Mouse (Mus musculus): ENCODE measurements at regions not wholly inside any gene's neighbourhood (a gene's known extent, or its start where the extent isn't known, plus 50 kb on each side); places are given as distances from the start of the nearest gene placed in this dataset.
A peak's percentile ranks its signal among the peaks of the same experiment; 100 is the strongest.
"Not testable (repeated sequence)": the region's sequence is repeated elsewhere in the genome, so short reads cannot be mapped to it uniquely, and the experiment has no call there.

DNA sequence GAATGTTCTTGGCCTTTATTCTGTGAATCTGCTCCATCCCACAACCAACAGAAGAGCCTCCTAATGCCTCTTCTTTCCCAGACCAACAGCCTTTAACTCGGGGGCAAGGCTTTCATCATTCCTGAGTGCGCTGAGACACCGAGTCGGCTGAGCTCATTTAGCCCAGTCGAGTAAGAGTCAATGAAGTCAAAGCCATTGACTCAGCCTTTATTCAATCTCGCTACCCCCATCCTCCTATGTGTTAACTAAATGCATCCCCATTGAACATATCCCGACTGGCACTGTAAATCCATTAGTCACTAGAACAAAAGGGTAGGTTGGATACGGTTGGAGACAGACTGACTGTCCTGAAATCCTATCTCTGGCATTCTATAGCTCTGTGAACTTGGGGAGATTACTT lies 115.9 kb upstream of the Cdk6 start:
- ATAC-seq (replicated peaks; ENCODE audit: low read depth, poor library complexity, severe bottlenecking) = not testable (repeated sequence)

DNA sequence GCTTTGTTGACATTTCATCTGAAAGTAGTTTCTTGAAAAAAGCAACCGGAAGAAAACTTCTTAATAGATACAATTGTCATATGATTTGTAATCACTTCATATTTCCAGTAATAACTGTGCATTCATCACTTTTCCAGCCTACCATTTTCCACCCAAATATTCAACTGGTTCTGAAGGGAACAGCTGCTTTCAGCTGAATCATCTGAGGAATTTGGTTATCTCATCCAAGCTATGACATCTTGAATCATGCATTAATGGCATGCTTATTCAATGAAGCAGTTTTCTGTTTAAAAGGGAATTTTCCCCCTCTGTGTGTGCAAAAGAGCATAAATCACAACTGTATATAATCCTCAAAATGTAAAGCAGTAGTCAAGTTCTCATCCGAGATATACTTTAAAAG lies 97.2 kb upstream of the Cdk6 start:
- not testable (repeated sequence) for ATAC-seq (replicated peaks; ENCODE audit: low read depth, poor library complexity, severe bottlenecking)

DNA sequence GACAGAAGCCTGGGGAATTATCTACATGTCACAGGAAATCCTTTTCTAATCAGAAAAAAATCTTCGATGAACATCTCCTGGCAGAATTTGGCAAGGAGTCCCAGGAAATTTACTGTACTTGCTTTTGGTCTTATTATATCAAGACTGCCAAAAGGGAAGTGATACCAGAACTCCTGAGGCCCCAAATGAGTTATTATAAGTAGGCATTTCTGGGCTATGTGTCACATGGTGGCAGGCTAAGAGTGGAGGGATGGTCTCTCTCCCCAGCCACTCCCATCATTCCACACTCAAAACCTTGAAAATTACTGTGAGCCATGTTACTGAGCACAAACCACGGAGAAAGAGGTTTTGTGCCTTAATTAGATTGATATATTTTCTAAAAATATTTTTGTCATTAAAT lies 94.0 kb upstream of the Cdk6 start:
- ATAC-seq (replicated peaks; ENCODE audit: low read depth, poor library complexity, severe bottlenecking) = peak; percentile 85

DNA sequence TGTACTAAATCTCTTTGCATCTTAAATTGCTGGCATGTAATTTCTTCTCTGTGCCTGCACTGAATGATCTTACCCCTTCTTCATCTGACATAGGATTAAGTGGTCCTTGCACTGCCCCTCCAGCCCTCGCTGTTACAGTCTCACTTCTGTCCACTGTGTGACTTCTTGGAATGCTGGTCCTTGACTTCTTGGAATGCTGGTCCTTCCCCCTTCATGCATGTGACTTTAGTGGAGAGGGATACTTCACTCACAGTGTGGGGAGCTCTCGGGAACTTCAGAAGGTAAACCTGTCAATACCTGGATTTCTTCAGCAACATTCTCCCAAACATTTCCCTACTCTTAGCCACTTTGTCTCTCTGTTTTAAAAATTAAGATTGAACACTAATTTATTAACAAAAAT lies 91.0 kb upstream of the Cdk6 start:
- ATAC-seq (replicated peaks; ENCODE audit: low read depth, poor library complexity, severe bottlenecking) = no peak

DNA sequence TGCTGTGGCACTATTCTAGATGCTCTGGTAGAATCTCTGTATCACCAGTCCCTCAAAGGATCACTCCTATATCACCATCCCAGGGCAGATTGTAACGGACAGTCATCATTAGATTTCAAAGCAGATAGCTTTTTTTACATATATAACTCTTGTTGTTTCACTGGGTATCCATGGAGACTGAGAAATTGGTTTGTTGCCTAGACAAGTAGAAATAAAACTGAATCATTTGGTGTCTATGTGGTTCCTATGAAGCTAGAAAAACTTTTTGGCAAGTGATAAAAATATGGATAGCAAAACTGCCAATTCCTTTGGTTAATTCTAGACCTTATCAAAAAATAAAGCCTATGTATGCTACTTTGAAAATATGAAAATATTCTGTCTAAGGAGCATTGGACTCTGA lies 81.0 kb upstream of the Cdk6 start:
- ATAC-seq (replicated peaks; ENCODE audit: low read depth, poor library complexity, severe bottlenecking) = no peak

DNA sequence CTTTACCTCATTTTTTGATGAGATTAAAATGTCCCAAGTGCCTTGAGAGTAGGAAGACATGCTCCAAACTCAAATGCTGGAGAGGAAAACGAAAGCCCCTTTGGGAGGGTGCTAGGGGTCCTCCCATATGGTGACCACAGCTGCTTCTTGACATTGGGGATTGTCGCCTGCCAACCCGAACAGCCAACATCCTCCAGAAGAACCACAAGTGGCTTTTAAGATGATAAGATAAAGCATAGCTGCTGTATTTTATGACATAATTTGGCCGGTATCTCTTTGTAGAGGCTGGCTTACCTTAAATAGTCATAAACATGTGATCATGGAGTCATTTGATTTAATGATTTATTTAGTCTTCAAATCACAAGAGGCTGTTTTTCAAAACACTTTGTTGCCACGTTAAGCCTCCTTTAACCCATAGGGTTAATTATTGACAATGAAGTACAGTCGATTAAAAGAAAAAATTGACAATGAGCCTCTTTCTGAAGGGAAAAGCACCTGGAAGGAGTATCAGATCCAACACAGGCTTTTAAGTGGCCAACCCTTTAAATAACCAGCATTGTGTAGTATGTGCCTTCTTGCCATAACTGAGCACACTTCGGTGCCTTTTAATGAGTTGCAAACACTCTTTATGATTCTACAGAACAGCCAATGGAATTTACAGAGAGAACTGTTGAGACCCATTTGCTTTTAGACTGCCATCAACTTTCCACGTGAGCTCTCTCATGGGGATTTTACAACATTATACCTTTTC lies 76.1 kb upstream of the Cdk6 start:
- peak; percentile 65 for ATAC-seq (replicated peaks; ENCODE audit: low read depth, poor library complexity, severe bottlenecking)

DNA sequence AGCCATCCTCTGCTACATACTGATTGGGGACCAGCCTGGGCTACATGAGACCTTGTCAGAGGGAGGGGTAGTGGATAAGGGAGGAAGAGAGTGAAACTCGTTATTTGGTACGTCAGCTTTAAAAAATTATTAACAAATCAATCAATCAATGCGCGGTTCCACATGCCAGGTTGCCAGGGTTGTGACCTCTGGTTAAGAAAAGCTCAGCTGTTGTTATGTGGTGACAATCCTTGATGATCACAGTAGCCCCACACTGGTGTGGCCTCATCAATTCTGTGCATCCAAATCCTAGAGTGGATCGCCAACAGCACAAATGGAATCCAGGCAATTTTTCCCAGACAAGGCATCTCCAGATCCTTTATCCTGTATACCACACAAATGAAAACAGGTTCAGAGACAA lies 74.3 kb upstream of the Cdk6 start:
- no peak for ATAC-seq (replicated peaks; ENCODE audit: low read depth, poor library complexity, severe bottlenecking)

DNA sequence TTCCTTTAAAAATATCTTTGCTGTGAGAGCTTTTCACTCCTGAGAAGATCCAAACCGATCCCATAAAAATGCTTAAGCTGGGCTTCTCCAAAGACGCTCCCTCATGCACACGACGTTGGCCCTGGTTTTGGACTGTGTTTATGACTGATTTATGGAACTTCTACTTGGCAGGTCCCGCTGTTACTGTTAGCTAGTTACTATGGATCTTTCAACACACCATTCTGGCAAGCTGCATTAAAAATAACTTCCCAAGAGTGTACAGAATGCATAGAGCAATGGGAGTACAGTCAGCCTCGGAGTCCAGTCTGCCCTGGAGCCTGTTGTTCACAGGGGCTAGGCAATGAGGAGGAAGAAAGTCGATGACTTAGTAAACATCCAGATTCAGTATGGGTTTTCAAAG lies 71.5 kb upstream of the Cdk6 start:
- peak; percentile 14; the same call in 1 of the 2 replicates for ATAC-seq (replicated peaks; ENCODE audit: low read depth, poor library complexity, severe bottlenecking)

DNA sequence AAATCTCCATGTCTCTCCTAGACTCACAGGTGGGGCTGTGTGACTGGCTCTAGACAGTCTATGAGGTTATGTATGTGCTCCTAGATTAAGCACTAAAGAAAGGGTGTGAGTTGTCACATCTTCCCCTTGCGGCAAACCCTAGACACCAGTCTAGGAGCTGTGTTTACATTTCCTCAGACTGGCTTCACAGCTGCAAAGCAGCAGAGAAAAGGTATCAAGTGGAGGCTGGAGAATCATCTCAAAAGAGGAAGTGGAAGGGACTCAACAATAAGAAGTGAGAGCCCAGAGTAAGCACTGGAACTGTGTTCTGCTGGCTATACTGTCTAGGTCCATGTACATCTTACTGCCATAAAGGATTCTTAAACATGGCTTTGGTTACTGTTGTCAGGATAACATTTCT lies 68.1 kb upstream of the Cdk6 start:
- ATAC-seq (replicated peaks; ENCODE audit: low read depth, poor library complexity, severe bottlenecking) = peak; percentile 97

DNA sequence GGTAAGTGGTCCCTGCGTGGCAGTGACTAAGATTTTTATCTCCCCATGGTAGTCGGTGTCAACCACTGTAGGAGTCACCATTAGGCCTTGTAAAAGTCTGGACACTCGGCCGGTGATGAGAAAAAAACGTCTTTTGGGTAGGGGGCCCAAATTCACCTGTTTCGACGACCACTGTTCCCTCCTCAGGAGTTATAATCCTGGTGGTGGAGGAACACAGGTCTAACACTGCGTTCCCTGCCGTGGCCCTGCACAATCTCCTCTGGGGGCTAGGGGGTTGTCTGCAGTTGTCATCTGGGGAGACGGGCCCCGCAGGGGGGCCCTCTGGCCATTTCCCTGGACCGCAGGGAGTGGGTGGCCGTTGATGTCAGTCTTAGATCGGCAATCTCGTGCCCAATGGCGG lies 64.0 kb upstream of the Cdk6 start:
- ATAC-seq (replicated peaks; ENCODE audit: low read depth, poor library complexity, severe bottlenecking) = not testable (repeated sequence)

DNA sequence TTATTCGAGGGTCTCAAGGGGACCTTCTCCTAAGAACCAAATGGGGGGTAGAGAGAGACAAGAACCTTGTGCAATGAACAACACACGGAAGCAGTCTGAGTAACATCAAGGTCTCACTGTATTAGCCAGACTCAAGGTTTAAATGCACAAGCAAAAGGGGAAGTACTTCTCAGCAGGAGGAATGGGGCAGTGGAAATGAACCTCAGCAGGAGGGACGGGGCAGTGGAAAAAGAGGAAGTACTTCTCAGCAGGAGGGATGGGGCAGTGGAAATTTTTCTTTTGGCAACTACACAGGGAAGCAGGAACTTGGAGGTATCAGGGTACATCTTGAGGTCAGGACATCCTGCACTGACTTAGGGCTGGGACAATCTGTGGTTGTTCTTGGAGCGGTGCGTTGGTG lies 62.3 kb upstream of the Cdk6 start:
- not testable (repeated sequence) for ATAC-seq (replicated peaks; ENCODE audit: low read depth, poor library complexity, severe bottlenecking)

DNA sequence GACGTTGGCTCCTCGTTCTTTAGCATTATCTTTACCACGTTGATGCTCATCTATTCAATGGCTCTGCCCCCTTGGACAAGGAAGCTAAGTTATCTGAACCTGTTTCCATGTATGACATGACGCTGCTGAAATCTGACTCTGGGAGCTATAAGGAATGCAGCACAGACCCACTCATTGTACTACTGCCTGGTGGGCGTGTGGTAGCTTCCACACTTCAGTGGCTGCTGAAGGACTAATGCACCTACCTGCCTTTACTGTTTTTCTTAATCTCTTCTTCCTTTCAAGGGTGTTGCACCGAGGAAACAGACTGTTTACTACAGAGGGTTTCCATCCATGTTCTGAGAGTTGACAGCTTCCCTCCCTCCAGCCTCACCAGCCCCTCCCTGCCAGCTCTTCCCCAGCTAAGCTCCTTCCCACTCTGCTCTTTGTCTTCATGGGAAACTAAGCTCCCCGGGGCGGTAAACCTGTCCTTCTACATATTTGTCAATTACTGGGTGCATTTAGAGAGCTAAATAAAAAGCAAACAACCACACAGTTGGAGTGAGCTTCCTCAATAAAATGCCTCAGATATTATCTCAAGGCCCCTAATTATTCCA lies 59.3 kb upstream of the Cdk6 start:
- not testable (repeated sequence) for ATAC-seq (replicated peaks; ENCODE audit: low read depth, poor library complexity, severe bottlenecking)

DNA sequence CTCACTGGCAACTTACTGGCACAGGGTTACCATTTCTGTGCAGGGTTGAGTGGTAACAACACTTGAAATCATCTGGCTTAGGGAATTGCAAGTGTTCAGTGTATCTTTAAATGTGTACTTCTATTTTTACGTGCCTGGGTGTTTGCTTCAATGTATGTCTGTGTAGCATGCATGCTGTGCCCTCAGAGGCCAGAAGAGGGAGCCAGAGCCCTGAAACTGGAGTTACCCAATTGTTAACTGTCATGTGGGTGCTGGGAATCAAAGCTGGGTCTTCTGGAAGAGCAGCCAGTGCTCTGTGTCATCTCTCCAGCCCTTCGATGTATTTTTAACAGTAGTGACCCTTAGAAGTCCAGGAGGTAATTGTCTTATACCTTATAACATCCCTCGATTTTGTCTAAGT lies 58.2 kb upstream of the Cdk6 start:
- ATAC-seq (replicated peaks; ENCODE audit: low read depth, poor library complexity, severe bottlenecking) = no peak

DNA sequence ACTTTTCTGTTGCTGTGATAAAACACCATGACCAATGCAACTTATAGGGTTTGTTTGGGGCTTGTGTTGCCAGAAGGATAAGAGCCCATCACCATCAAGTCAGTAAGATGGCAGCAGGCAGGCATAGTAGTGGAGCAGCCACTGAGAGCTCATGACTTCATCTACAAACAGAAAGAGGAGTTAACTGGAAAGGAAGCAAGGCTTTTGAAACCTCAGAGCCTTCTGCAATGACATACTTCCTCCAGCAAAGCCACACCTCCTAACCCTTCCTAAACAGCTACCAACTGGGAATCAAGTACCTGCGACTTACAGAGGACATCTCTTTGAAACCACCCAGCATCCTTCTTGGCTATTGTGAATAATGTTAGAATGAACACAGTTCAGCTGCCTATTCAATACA lies 57.0 kb upstream of the Cdk6 start:
- not testable (repeated sequence) for ATAC-seq (replicated peaks; ENCODE audit: low read depth, poor library complexity, severe bottlenecking)

DNA sequence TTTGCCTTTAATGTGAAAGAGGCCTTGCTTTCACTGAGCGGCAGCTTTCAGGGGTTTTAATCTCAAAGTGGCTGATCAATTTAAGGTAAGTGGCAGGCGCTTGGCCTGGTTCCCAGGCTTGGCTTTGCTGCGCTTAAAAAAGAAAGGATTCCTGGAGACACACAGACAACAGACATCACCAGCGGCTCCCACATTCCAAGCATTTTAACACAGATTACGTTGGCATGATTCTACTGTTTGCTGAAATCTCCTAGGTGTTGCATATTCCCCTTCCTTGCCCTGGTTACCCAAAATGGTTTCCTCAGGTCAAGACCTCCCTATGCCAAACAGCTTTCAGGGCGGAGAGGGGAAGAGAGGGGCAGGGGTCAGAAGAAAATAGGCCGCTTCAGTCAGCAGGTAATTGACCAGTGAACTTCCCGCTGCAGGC lies 51.3 kb upstream of the Cdk6 start:
- ATAC-seq (replicated peaks; ENCODE audit: low read depth, poor library complexity, severe bottlenecking) = not testable (repeated sequence)
